Mouse (Mus musculus) lung, postnatal 25 days (tissue): ENCODE results near the gene Acvr1b.

Experiments
- DNase-seq: peaks from one replicate; pipeline ENCODE4 v3.0.0; 2022; ENCODE audit warnings: low spot score

Gene Acvr1b

GRCm38 (mm10) chr15:101175131-101175460 is 1.2 kb downstream of the Acvr1b start:
- no peak for DNase-seq

DNA sequence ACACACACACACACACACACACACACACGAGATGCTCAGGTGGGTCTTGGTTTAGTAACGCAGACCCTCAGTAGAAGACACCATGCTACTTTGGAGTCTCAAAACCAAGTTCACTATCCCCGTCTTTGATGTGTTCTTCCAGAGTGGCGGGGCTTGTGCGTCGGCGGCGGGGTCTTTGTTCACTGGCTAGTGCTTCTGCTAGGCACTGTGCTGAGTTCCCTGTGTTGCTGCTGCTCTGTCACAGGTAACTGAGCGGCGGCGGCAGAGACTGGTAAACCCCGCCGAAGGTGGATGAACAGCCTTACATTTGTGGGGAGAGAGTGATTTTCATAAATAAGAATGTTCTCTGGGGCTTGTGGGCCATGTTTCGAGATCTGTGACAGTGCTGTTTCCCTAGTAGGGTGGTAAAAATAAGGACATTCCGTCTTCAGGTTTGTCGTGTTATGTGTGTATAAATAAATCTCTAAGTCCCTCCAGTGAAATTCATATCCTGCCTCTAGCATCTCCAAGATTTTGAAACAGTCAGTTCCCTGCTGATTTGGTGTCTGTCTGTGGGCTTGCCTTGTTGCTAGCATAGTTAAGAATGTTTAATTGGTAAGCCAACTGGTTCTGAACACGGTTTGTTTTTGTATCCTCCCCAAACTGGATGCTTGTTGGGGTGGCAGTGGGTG is 1.9 kb downstream of the Acvr1b start:
- no peak for DNase-seq

GRCm38 (mm10) chr15:101176284-101176680 is 2.4 kb downstream of the Acvr1b start:
- DNase-seq, result no peak

DNA sequence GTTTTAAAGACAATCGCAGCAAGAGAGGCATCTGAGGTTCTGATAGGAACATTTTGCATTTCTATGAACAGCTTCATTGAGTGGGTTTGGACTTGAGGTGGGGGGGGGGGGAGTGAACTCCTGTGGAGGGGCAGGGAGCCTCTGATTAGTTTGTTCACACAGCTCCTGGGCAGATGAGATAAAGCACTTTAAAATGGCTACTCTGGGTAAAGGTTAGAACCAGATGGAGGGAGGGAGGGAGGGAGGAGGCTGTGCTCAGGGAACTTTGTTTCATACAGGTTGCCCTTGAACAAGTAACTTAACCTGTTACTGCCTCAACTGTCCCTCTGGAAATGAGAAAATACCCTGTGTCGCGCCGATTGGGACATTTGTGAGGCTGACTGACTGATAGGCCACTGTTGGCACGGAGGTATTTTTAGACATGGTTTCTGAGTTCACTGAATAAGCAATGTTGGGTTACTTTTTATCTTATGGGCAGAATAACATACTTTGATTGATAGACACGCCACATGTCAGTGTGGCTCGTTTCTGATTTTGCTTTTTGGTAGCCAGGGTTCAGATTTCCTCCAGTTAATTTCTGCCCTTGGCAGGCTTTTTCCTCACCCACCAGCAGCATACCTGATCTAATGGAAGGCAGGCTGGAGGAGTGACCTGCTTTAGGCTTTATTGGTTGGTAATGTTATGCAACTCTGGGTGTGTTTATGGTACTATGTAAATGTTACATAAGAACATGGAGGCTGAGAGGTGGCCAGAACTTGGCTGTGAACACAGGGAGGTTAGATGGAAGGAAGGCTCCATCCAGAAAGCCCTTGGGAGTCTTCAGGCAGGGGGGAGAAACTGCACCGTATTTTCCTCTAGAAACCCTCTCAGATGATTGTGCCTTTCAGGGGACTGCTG is 3.2 kb downstream of the Acvr1b start:
- DNase-seq, result no peak

DNA sequence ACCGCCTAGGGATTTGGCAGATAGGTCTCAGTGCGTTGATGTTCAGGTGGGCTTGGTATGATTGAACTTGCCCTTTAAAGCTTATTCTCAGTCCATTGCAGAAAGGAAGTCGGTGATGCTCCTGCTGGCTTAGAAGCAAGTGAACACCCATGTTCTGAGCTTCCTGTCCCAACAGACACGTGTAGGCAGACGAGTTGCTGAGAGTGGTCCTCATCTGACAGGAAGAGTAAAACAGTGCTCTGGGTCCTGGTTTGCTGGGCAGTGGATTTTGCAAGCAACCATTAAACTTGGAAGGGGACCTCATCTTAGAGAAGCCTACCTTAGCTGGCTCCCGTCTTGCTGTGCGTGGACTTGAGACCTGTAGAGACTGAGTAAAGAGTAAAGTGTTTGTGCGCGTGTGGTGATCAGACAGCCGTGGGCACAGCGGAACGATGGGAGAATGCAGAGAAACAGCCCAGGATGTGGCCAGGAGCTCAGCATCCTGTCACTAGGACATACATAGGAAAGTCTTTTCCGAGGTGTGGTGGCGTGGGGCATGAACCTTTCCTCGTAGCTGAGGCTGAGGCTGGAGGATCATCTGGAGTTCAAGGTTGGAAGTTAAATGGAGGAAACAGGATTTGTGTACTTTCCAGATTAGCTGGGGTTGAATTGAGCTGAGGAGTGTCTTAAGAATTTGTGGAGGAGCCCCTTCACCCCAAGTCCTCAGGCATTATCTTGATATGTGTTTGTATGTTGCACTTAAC is 6.7 kb downstream of the Acvr1b start:
- DNase-seq, result no peak

- DNase-seq, result no peak
These were observed 7.2 kb downstream of the Acvr1b start for GRCm38 (mm10) chr15:101181106-101181466.

- DNase-seq, result no peak
These were observed 7.6 kb downstream of the Acvr1b start for GRCm38 (mm10) chr15:101181500-101181899.

- DNase-seq, result no peak
These were observed 8.8 kb downstream of the Acvr1b start for GRCm38 (mm10) chr15:101182676-101183075.

GRCm38 (mm10) chr15:101184300-101184699 is 10.4 kb downstream of the Acvr1b start:
- DNase-seq, result no peak

- no peak for DNase-seq
These were observed 11.7 kb downstream of the Acvr1b start for GRCm38 (mm10) chr15:101185549-101185948.

DNA sequence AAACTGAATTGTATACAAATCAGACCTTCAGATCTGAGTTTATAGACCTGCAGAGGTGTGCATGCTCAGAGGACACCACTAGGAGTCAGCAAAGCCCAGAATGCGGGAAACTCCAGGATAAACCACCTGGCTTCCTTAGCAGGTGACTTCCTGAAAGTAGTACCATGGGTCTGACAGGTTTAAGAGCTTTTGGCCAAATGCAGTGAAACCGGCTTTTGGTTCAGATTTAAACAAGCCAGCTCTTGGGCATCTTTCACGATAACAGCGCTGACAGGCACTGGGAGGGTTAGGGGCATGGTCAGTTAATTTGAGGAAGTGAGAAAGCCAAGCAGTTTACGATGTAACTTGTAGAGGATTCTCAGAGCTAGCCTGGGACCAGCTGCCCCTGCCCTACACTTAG is 14.0 kb downstream of the Acvr1b start:
- DNase-seq, result no peak

GRCm38 (mm10) chr15:101189981-101190761 is 16.3 kb downstream of the Acvr1b start:
- no peak for DNase-seq

- peak; percentile 57 for DNase-seq
These were observed 16.9 kb downstream of the Acvr1b start for GRCm38 (mm10) chr15:101190762-101191150.

GRCm38 (mm10) chr15:101191459-101192259 is 17.8 kb downstream of the Acvr1b start:
- peak; percentile 83 for DNase-seq

GRCm38 (mm10) chr15:101192260-101192640 is 18.4 kb downstream of the Acvr1b start:
- no peak for DNase-seq

DNA sequence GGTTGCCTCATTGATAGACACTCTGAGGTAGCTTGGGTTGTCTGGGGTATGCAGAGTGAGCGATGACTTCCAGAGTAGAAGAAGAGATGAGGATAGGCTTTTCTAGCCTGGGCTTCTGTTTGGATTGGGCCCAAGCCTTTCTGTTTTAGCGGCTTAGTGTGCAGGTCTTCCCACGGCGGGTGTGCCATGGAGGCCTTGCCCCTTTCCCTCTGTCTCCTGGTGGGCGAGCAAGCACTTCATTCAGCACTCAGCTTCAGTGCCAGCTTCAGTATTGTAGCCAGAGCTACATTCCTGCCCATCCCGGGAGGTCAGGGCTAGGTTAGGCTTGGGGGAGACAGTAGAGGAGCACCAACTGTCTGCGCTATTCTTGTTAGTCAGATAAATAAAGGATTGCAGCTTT is 18.8 kb downstream of the Acvr1b start:
- no peak for DNase-seq

DNA sequence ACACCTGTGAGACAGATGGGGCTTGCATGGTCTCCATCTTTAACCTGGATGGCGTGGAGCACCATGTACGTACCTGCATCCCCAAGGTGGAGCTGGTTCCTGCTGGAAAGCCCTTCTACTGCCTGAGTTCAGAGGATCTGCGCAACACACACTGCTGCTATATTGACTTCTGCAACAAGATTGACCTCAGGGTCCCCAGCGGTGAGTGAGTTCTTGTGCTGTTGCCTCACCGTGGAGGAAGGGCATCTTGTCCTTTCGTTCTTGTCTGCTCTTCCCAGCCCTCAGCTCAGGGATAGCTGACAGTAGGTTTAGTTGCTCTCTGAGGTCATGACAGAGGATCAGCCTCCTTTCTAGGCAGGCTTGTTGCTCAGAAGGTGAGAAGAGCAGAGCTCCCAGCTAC is 20.1 kb downstream of the Acvr1b start:
- DNase-seq, result no peak

GRCm38 (mm10) chr15:101194951-101195823 is 21.3 kb downstream of the Acvr1b start:
- DNase-seq, result no peak

GRCm38 (mm10) chr15:101196079-101196795 is 22.4 kb downstream of the Acvr1b start:
- DNase-seq, result no peak

- no peak for DNase-seq
These were observed 23.1 kb downstream of the Acvr1b start for GRCm38 (mm10) chr15:101196961-101197360.
